Mouse (Mus musculus): ENCODE results near the gene Eif3l. TPM values are rescaled to one million over a fixed set of nuclear protein-coding genes. Genes with fewer than 3 reads are reported as not detected.
A peak's percentile ranks its signal among the peaks of the same experiment; 100 is the strongest.

The Eif3l gene
- polyA plus RNA-seq, 1 experiment from 2014 or later, result 224 TPM

GRCm38 (mm10) chr15:79139640-79140039, 64.7 kb downstream of the Eif3l start:
- H3K4me1 ChIP-seq (ENCODE audit: control insufficient read depth, insufficient read depth, low read length), result peaks cover 10% of the 10 kb centered on the region; the same call in 1 of the 2 replicates
- H3K9ac ChIP-seq (replicated peaks; ENCODE audit: low read depth, low read length), result no peak overlapping the region
- H3K9me3 ChIP-seq (ENCODE audit: control insufficient read depth, low read depth, low read length), result no peaks in the 10 kb centered on the region
- no peak overlapping the region for H3K4me3 ChIP-seq (ENCODE audit: low read depth, low read length)
- H3K27me3 ChIP-seq (ENCODE audit: control insufficient read depth, insufficient read depth, low read length), result no peaks in the 10 kb centered on the region
- ATAC-seq (ENCODE audit: insufficient number of reproducible peaks, insufficient read depth, low FRiP score, low read depth), result no peak
- WGBS, result 61% methylated on average over 10 of the region's 10 CpGs
- H3K4me2 ChIP-seq (replicated peaks; ENCODE audit: low read depth, low read length), result no peak overlapping the region
- peaks cover 6% of the 10 kb centered on the region; the same call in 1 of the 2 replicates for H3K36me3 ChIP-seq (ENCODE audit: control insufficient read depth, insufficient read depth, low read length)
- H3K27ac ChIP-seq (ENCODE audit: low read length), result no peak overlapping the region

- peak within 1 kb of the TSS; percentile 97 for H3K4me2 ChIP-seq (replicated peaks; ENCODE audit: low read depth, low read length)
- H3K27ac ChIP-seq (ENCODE audit: low read length), result no peak within 1 kb of the TSS
- H3K9ac ChIP-seq (replicated peaks; ENCODE audit: low read depth, low read length), result peak within 1 kb of the TSS; percentile 81
- peak within 1 kb of the TSS; percentile 96 for H3K4me3 ChIP-seq (ENCODE audit: low read depth, low read length)
- H3K4me1 ChIP-seq (ENCODE audit: control insufficient read depth, insufficient read depth, low read length), result peaks cover 10% of the 10 kb centered on the region; the same call in 1 of the 2 replicates
- no peaks in the 10 kb centered on the region for H3K27me3 ChIP-seq (ENCODE audit: control insufficient read depth, insufficient read depth, low read length)
- H3K9me3 ChIP-seq (ENCODE audit: control insufficient read depth, low read depth, low read length), result no peaks in the 10 kb centered on the region
- peak; percentile 90 for ATAC-seq (ENCODE audit: insufficient number of reproducible peaks, insufficient read depth, low FRiP score, low read depth)
- peaks cover 19% of the 10 kb centered on the region for H3K36me3 ChIP-seq (ENCODE audit: control insufficient read depth, insufficient read depth, low read length)
- under 1% methylated on average over 57 of the region's 57 CpGs for whole genome bisulfite sequencing
Observed at GRCm38 (mm10) chr15:79140866-79141565, 66.0 kb downstream of the Eif3l start, which contains the start of the genes Polr2f and 1700088E04Rik. Gene Polr2f, plus strand, starts transcription at chr15:79141009. Gene 1700088E04Rik, minus strand, starts transcription at chr15:79141253.

GRCm38 (mm10) chr15:79141566-79141917, 66.6 kb downstream of the Eif3l start:
- Histone ChIP-seq H3K27ac (ENCODE audit: low read length) (no peak overlapping the region), H3K27me3 (ENCODE audit: control insufficient read depth, insufficient read depth, low read length) (no peaks in the 10 kb centered on the region), H3K4me1 (ENCODE audit: control insufficient read depth, insufficient read depth, low read length) (peaks cover 10% of the 10 kb centered on the region; the same call in 1 of the 2 replicates), H3K9ac (replicated peaks; ENCODE audit: low read depth, low read length) (peak overlapping the region; percentile 81), H3K4me2 (replicated peaks; ENCODE audit: low read depth, low read length) (peak overlapping the region; percentile 97), H3K36me3 (ENCODE audit: control insufficient read depth, insufficient read depth, low read length) (peaks cover 23% of the 10 kb centered on the region), H3K9me3 (ENCODE audit: control insufficient read depth, low read depth, low read length) (no peaks in the 10 kb centered on the region), H3K4me3 (ENCODE audit: low read depth, low read length) (peak overlapping the region; percentile 96)
- under 1% methylated on average over 7 of the region's 7 CpGs for WGBS
- ATAC-seq (ENCODE audit: insufficient number of reproducible peaks, insufficient read depth, low FRiP score, low read depth), result no peak

- Histone ChIP-seq H3K9ac (replicated peaks; ENCODE audit: low read depth, low read length) (no peak overlapping the region), H3K4me2 (replicated peaks; ENCODE audit: low read depth, low read length) (no peak overlapping the region), H3K4me1 (ENCODE audit: control insufficient read depth, insufficient read depth, low read length) (peaks cover 10% of the 10 kb centered on the region; the same call in 1 of the 2 replicates), H3K36me3 (ENCODE audit: control insufficient read depth, insufficient read depth, low read length) (peaks cover 37% of the 10 kb centered on the region), H3K9me3 (ENCODE audit: control insufficient read depth, low read depth, low read length) (no peaks in the 10 kb centered on the region), H3K4me3 (ENCODE audit: low read depth, low read length) (no peak overlapping the region), H3K27ac (ENCODE audit: low read length) (no peak overlapping the region), H3K27me3 (ENCODE audit: control insufficient read depth, insufficient read depth, low read length) (no peaks in the 10 kb centered on the region)
- 82% methylated on average over 12 of the region's 12 CpGs for WGBS
- ATAC-seq (ENCODE audit: insufficient number of reproducible peaks, insufficient read depth, low FRiP score, low read depth), result no peak
Observed at GRCm38 (mm10) chr15:79143316-79143715, 68.3 kb downstream of the Eif3l start.

Other genes starting within 250 kb of the Eif3l start
- gene Cdc42ep1, start 232.6 kb upstream of the Eif3l start, polyA plus RNA-seq (2014; fragmentation: Nextera tagmentation; extraction: Ambion mirVana), result 40.7 and 41.7 TPM in 2 replicates
- 30.0 and 39.7 TPM in 2 replicates for gene Lgals2, start 219.7 kb upstream of the Eif3l start, polyA plus RNA-seq (2014; fragmentation: Nextera tagmentation; extraction: Ambion mirVana)
- gene Gga1, start 198.0 kb upstream of the Eif3l start, polyA plus RNA-seq (2014; fragmentation: Nextera tagmentation; extraction: Ambion mirVana), result 38.2 and 40.4 TPM in 2 replicates
- 0.21 TPM in 1 of 2 replicates, not detected in the other for gene Gm49510, start 175.5 kb upstream of the Eif3l start, polyA plus RNA-seq (2014; fragmentation: Nextera tagmentation; extraction: Ambion mirVana)
- gene Sh3bp1, start 175.4 kb upstream of the Eif3l start, polyA plus RNA-seq (2014; fragmentation: Nextera tagmentation; extraction: Ambion mirVana), result 43.5 and 51.4 TPM in 2 replicates
- gene Pdxp, start 161.3 kb upstream of the Eif3l start, polyA plus RNA-seq (2014; fragmentation: Nextera tagmentation; extraction: Ambion mirVana), result 15.7 and 17.9 TPM in 2 replicates
- gene Lgals1, start 148.5 kb upstream of the Eif3l start, polyA plus RNA-seq (2014; fragmentation: Nextera tagmentation; extraction: Ambion mirVana), result 1,620 and 1,697 TPM in 2 replicates
- gene Nol12, start 140.2 kb upstream of the Eif3l start, polyA plus RNA-seq (2014; fragmentation: Nextera tagmentation; extraction: Ambion mirVana), result 45.9 and 56.7 TPM in 2 replicates
- gene Triobp, start 127.5 kb upstream of the Eif3l start, polyA plus RNA-seq (2014; fragmentation: Nextera tagmentation; extraction: Ambion mirVana), result 50.2 TPM in 2 replicates
- 160 and 175 TPM in 2 replicates for gene H1f0, start 46.7 kb upstream of the Eif3l start, polyA plus RNA-seq (2014; fragmentation: Nextera tagmentation; extraction: Ambion mirVana)
- 0.30 and 0.39 TPM in 2 replicates for gene Galr3, start 33.3 kb upstream of the Eif3l start, polyA plus RNA-seq (2014; fragmentation: Nextera tagmentation; extraction: Ambion mirVana)
- gene Ankrd54, start 12.3 kb upstream of the Eif3l start, polyA plus RNA-seq (2014; fragmentation: Nextera tagmentation; extraction: Ambion mirVana), result 42.7 and 44.1 TPM in 2 replicates
- gene Micall1, start 33.7 kb downstream of the Eif3l start, polyA plus RNA-seq (2014; fragmentation: Nextera tagmentation; extraction: Ambion mirVana), result 12.1 and 12.5 TPM in 2 replicates
- gene Polr2f, start 65.8 kb downstream of the Eif3l start, polyA plus RNA-seq (2014; fragmentation: Nextera tagmentation; extraction: Ambion mirVana), result 367 and 376 TPM in 2 replicates
- gene 1700088E04Rik, start 66.1 kb downstream of the Eif3l start, polyA plus RNA-seq (2014; fragmentation: Nextera tagmentation; extraction: Ambion mirVana), result 8.7 TPM in 2 replicates
- 16.8 TPM in 2 replicates for gene Sox10, start 90.1 kb downstream of the Eif3l start, polyA plus RNA-seq (2014; fragmentation: Nextera tagmentation; extraction: Ambion mirVana)
- gene Pick1, start 154.0 kb downstream of the Eif3l start, polyA plus RNA-seq (2014; fragmentation: Nextera tagmentation; extraction: Ambion mirVana), result 28.7 and 33.1 TPM in 2 replicates
- gene Gm49486, start 154.2 kb downstream of the Eif3l start, polyA plus RNA-seq (2014; fragmentation: Nextera tagmentation; extraction: Ambion mirVana), result 0.93 and 1.3 TPM in 2 replicates
- 0.18 and 0.19 TPM in 2 replicates for gene Slc16a8, start 179.6 kb downstream of the Eif3l start, polyA plus RNA-seq (2014; fragmentation: Nextera tagmentation; extraction: Ambion mirVana)
- gene Baiap2l2, start 210.4 kb downstream of the Eif3l start, polyA plus RNA-seq (2014; fragmentation: Nextera tagmentation; extraction: Ambion mirVana), result 5.9 and 8.6 TPM in 2 replicates

Measured in stomach, embryonic 14.5 days (tissue).